Mouse (Mus musculus) megakaryocyte-erythroid progenitor cell, adult 5-6 weeks (primary cell): ENCODE measurements around the gene Il3. TPM values are rescaled to one million over a fixed set of nuclear protein-coding genes. Genes with fewer than 3 reads are reported as not detected.

Experiments
- ATAC-seq: replicated peaks from 2 replicates; pipeline ENCODE4 v1.8.0; 2016; ENCODE audit warnings: mild to moderate bottlenecking, inconsistent platforms; ENCODE audit not compliant: severe bottlenecking, poor library complexity, low FRiP score, low TSS enrichment
- total RNA-seq, 2 experiments: library from RNA; stranded (forward) in 1 of 2; stranded (reverse) in 1 of 2; fragments of 200-1000, 215-1000 nt in 1 of 2; fragments of >200 nt in 1 of 2; fragmentation: Nextera tagmentation in 1 of 2; gene quantifications; 2 replicates each; pipeline ENCODE4 v1.2.3; 2014 to 2017

Gene Il3
- total RNA-seq, 2 experiments from 2014 or later = not detected

- peak; percentile 32; the same call in 1 of the 2 replicates for ATAC-seq
Measured at GRCm38 (mm10) chr11:54292163-54292562, 25.1 kb upstream of the Il3 start.

- no peak for ATAC-seq
Measured at GRCm38 (mm10) chr11:54287821-54288453, 20.9 kb upstream of the Il3 start.

- ATAC-seq = peak; percentile 41; the same call in 1 of the 2 replicates
Measured at GRCm38 (mm10) chr11:54271437-54271949, 4.4 kb upstream of the Il3 start.

- ATAC-seq = no peak
Measured at GRCm38 (mm10) chr11:54269191-54269896, 2.3 kb upstream of the Il3 start.

- ATAC-seq = peak; percentile 83
Measured at GRCm38 (mm10) chr11:54264542-54264941, 2.5 kb downstream of the Il3 start.

- ATAC-seq = peak; percentile 62; the same call in 1 of the 2 replicates
Measured at GRCm38 (mm10) chr11:54263405-54264031, 3.6 kb downstream of the Il3 start.

- ATAC-seq = peak; percentile 93
Measured at GRCm38 (mm10) chr11:54256624-54257376, 10.3 kb downstream of the Il3 start.

GRCm38 (mm10) chr11:54254114-54254513, 13.0 kb downstream of the Il3 start:
- no peak for ATAC-seq

GRCm38 (mm10) chr11:54250575-54250974, 16.5 kb downstream of the Il3 start:
- no peak for ATAC-seq

- no peak for ATAC-seq
Measured at GRCm38 (mm10) chr11:54249748-54250147, 17.3 kb downstream of the Il3 start.

- peak; percentile 95 for ATAC-seq
Measured at GRCm38 (mm10) chr11:54248940-54249717, 17.9 kb downstream of the Il3 start, which contains the start of gene Csf2. TSS of gene Csf2 (minus strand) at chr11:54249667.

- ATAC-seq = no peak
Measured at GRCm38 (mm10) chr11:54247251-54247950, 19.7 kb downstream of the Il3 start.

GRCm38 (mm10) chr11:54244465-54244864, 22.6 kb downstream of the Il3 start:
- ATAC-seq = no peak

- no peak for ATAC-seq
Measured at GRCm38 (mm10) chr11:54242494-54242893, 24.6 kb downstream of the Il3 start.

- ATAC-seq = no peak
Measured at GRCm38 (mm10) chr11:54236939-54237338, 30.1 kb downstream of the Il3 start.

- ATAC-seq = no peak
Measured at GRCm38 (mm10) chr11:54227478-54227877, 39.6 kb downstream of the Il3 start.

GRCm38 (mm10) chr11:54224475-54224986, 42.5 kb downstream of the Il3 start:
- no peak for ATAC-seq
